Mouse (Mus musculus): Measurements from ENCODE around the gene Gm20671.
A peak's percentile ranks its signal among the peaks of the same experiment; 100 is the strongest.
"Not testable (repeated sequence)": the region's sequence is repeated elsewhere in the genome, so short reads cannot be mapped to it uniquely, and the experiment has no call there.

Gm20671 gene

GRCm38 (mm10) chr5:32735779-32736178, 91.1 kb downstream of the Gm20671 start:
- DNase-seq (ENCODE audit: low read depth, low spot score), result no peak

- DNase-seq (ENCODE audit: low read depth, low spot score), result not testable (repeated sequence)
Observed at GRCm38 (mm10) chr5:32733892-32734291, 93.0 kb downstream of the Gm20671 start.

DNA sequence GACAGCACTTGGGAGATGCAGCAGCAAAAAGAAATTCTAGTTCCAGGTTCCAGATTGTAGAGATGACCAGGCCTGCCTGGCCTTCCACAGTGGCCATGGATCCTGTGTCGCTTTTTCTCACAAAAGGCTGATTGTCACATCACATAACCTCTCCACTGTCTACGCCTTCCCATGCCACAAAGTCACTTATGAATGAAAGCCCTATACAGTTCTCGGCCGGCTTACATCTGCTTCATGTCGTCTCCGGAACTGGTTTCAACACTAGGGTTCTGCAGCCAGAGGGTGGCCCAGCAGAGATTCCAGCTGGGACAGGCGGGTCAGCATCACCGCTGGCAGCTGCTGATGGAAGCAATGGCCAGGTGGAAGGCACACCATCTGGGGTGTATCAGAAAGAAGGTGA, 98.1 kb downstream of the Gm20671 start:
- DNase-seq (ENCODE audit: low read depth, low spot score), result no peak

DNA sequence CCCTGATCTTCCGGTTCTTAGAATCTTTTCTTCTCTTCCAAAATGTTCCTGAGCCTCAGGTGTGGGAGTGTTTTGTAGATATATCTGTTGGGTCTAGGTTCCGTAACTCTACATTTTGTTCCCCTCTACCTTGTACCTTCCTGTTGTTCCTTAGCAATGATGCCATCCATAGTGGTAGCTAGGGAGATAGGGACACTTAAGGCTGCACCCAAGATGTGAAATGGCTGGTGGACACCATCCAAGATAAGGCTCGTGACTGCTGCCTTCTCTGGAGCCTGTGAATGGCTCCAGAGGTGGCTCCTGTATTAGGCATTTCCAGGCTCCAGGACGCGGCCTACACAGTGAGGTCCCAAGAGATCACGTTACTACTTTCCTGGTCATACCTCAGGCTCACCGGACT, 98.6 kb downstream of the Gm20671 start:
- no peak for DNase-seq (ENCODE audit: low read depth, low spot score)

- not testable (repeated sequence) for DNase-seq (ENCODE audit: low read depth, low spot score)
Observed at GRCm38 (mm10) chr5:32725397-32725796, 101.5 kb downstream of the Gm20671 start.

- no peak for DNase-seq (ENCODE audit: low read depth, low spot score)
Observed at GRCm38 (mm10) chr5:32723981-32724380, 102.9 kb downstream of the Gm20671 start.

- not testable (repeated sequence) for DNase-seq (ENCODE audit: low read depth, low spot score)
Observed at GRCm38 (mm10) chr5:32722711-32723110, 104.2 kb downstream of the Gm20671 start.

DNA sequence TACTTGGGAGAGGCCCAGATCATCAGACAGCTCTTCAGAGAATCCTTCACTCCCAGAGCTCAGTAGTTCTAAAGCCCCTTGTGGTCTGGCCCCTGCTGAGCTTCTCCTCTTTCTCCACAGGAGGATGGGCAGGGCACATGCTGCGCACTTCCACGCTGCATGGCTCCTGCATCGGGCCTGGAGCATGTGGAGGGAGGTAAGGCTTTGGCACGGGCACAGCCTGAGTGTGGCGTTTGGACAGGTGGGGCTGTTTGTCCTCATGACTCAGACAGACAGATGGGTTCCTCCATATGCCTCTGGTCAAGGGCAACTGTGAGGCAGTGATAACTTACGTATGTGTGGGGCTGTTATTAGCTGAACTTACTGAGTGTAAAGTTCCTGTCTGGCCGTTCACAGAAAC, 104.6 kb downstream of the Gm20671 start:
- no peak for DNase-seq (ENCODE audit: low read depth, low spot score)

DNA sequence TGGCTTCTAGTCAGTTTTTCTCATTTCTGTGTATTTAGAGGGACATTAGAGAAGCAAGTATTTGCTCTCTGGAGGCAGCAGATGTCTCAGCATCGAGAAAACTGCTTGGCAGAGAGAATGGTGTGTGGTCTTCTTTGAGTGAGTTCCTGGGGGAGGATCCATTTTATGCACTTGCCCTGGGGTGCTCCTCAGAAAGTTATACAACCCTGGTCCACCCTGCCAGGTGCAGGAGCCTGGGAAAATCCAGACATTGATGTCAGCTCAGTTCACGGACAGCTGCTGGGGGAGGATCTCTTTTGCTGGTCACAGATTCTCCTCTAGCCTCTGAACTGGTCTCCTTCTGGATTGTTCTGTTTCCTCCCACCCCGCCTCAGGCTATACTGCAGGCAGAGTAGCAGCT, 105.6 kb downstream of the Gm20671 start:
- no peak for DNase-seq (ENCODE audit: low read depth, low spot score)

GRCm38 (mm10) chr5:32720416-32720815, 106.5 kb downstream of the Gm20671 start:
- DNase-seq (ENCODE audit: low read depth, low spot score), result no peak

GRCm38 (mm10) chr5:32718916-32719315, 108.0 kb downstream of the Gm20671 start:
- no peak for DNase-seq (ENCODE audit: low read depth, low spot score)

GRCm38 (mm10) chr5:32717726-32718125, 109.2 kb downstream of the Gm20671 start:
- DNase-seq (ENCODE audit: low read depth, low spot score), result no peak

GRCm38 (mm10) chr5:32713703-32714467, 113.0 kb downstream of the Gm20671 start:
- DNase-seq (ENCODE audit: low read depth, low spot score), result peak; percentile 90

DNA sequence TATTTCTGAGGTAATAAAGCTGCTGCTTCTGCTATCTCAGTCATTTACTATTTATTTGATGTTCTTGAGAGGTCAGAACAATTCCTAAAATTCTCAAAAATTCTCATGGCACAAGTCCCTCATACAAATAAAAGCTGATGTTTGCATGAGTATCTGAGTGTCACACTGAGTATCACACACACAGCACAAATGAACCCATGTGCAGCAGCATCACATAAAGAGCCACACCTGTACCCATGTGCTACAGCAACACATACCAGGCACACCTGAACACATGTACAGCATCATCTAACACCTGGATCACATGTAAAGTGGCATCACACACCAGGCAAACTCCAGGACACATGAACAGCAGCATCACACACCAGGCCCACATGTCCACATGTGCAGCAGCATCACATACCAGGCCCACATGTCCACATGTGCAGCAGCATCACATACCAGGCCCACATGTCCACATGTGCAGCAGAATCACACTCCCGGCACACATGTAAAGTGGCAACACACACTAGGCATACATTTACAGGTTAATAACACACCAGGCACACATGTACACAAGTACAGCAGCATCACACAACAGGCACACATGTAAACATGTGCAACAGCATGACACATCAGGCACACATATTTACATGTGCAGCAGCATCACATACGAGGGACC, 113.7 kb downstream of the Gm20671 start:
- DNase-seq (ENCODE audit: low read depth, low spot score), result no peak

- DNase-seq (ENCODE audit: low read depth, low spot score), result peak; percentile 28
Observed at GRCm38 (mm10) chr5:32712221-32713041, 114.5 kb downstream of the Gm20671 start.

GRCm38 (mm10) chr5:32711485-32711884, 115.4 kb downstream of the Gm20671 start:
- no peak for DNase-seq (ENCODE audit: low read depth, low spot score)

GRCm38 (mm10) chr5:32706226-32706780, 120.6 kb downstream of the Gm20671 start:
- DNase-seq (ENCODE audit: low read depth, low spot score), result no peak

DNA sequence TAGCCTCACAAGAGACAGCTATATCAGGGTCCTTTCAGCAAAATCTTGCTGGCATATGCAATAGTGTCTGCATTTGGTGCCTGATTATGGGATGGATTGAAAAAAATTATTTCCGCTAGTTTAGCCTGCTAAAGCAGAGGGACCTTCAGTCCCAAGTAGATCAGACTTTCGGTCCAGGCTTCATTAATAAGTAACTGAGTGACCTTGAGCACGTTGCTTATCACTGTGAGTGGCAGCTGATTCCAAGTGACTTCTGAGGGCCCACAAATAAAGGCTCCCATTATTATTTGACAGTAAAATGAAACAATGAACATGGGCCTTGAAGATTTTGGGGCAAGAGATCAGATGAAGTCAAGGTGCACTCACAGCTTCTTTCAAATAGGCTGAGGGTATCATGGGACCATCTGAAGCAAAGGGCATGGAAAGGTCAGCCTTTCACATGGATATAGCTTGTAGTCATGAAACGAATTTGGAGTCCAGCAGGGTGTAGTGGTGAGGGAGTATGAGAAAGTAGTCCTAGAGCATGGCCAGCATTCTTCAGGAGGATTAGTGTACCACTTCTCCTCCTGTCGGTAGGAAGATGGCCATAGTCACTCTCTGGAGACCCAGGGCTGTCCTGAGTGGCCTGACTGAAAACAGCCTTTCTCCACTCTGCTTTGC, 129.6 kb downstream of the Gm20671 start:
- DNase-seq (ENCODE audit: low read depth, low spot score), result no peak

DNA sequence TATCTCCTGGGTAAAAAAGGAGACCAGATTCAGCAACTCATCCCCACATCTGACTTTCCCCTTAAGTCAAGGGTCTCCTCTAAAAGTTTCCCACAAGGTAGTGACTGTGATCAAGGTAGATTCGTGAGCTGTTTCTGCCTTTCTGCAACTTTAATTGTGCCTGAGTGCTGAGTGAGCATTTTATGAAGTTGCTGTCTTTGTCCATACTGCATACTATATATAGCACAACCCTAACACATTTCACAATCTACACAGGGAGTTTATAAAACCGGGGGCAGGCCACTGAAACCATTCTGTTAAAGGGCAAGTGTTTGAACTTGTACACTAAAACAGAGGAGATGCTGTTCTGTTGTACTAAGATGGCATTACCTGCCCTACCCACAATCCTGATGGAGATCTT, 133.5 kb downstream of the Gm20671 start:
- DNase-seq (ENCODE audit: low read depth, low spot score), result no peak
